Mouse (Mus musculus) MEL (cell line): ENCODE measurements around the gene Ankrd44. TPM values are rescaled to one million over a fixed set of nuclear protein-coding genes. Genes with fewer than 3 reads are reported as not detected.

Experiments used
- DNase-seq: peaks from one replicate; pipeline ENCODE4 v3.0.0; 2011; ENCODE audit warnings: low read depth, low spot score
- H3K27ac ChIP-seq: 2 replicates; pipeline ENCODE4 v1.5.1; 2012; ENCODE audit warnings: low read depth, mild to moderate bottlenecking, control low read depth, low read length, moderate library complexity; ENCODE audit not compliant: control insufficient read depth
- H3K27me3 ChIP-seq, 2 experiments: fragments of 150-350 bp in 1 of 2; sonication (generic) in 1 of 2; 2 replicates each; pipeline ENCODE4 v1.6.1; 2012; ENCODE audit warnings: low read length in 2 of 2, mild to moderate bottlenecking in 2 of 2, improper control_type of control experiment in 1 of 2, moderate library complexity in 1 of 2; ENCODE audit not compliant: insufficient read depth in 2 of 2, control insufficient read depth in 1 of 2
- H3K36me3 ChIP-seq, 2 experiments: 2 replicates each; pipeline ENCODE4 v1.6.1; 2012 to 2014; ENCODE audit warnings: low read length in 2 of 2, improper control_type of control experiment in 1 of 2, inconsistent platforms in 1 of 2, mild to moderate bottlenecking in 1 of 2; ENCODE audit not compliant: insufficient read depth in 2 of 2, control insufficient read depth in 1 of 2
- H3K4me1 ChIP-seq, 2 experiments: fragments of 150-350 bp in 1 of 2; sonication (generic) in 1 of 2; 2 replicates each; pipeline ENCODE4 v1.6.1; 2012; ENCODE audit warnings: low read length in 2 of 2, improper control_type of control experiment in 1 of 2, mild to moderate bottlenecking in 1 of 2; ENCODE audit not compliant: insufficient read depth in 2 of 2, control insufficient read depth in 1 of 2
- H3K4me3 ChIP-seq, 2 experiments: fragments of 150-350 bp in 1 of 2; sonication (generic) in 1 of 2; 2 replicates each; pipeline ENCODE4 v1.5.1; 2012; ENCODE audit warnings: low read depth in 2 of 2, low read length in 2 of 2, mild to moderate bottlenecking in 2 of 2, moderate library complexity in 2 of 2, control low read depth in 1 of 2, improper control_type of control experiment in 1 of 2; ENCODE audit not compliant: control insufficient read depth in 1 of 2, insufficient read depth in 1 of 2
- H3K79me2 ChIP-seq: 2 replicates; pipeline ENCODE4 v1.6.1; 2012; ENCODE audit warnings: mild to moderate bottlenecking, low read length, moderate library complexity; ENCODE audit not compliant: control insufficient read depth, poor library complexity, insufficient read depth
- H3K9ac ChIP-seq: 2 replicates; pipeline ENCODE4 v1.6.1; 2012; ENCODE audit warnings: low read depth, mild to moderate bottlenecking, control low read depth, low read length, moderate library complexity; ENCODE audit not compliant: control insufficient read depth, poor library complexity, severe bottlenecking
- H3K9me3 ChIP-seq: fragments of 150-350 bp; sonication (generic); replicated peaks from 2 replicates; pipeline ENCODE4 v1.6.1; 2012; ENCODE audit warnings: mild to moderate bottlenecking, low read length, improper control_type of control experiment, moderate library complexity; ENCODE audit not compliant: insufficient read depth
- CTCF ChIP-seq, 3 experiments: IDR thresholded peaks in 2 of 3; conservative IDR thresholded peaks in 1 of 3; 2 replicates each; pipeline ENCODE4 v1.5.1; 2011 to 2012; ENCODE audit warnings: low read length in 3 of 3, low read depth in 2 of 3, mild to moderate bottlenecking in 2 of 3, improper control_type of control experiment in 1 of 3, inconsistent platforms in 1 of 3, mixed read lengths in 1 of 3, moderate library complexity in 1 of 3; ENCODE audit not compliant: control insufficient read depth in 1 of 3, insufficient read depth in 1 of 3, poor library complexity in 1 of 3, severe bottlenecking in 1 of 3
- E2F4 ChIP-seq: IDR thresholded peaks from 2 replicates; pipeline ENCODE4 v1.6.1; 2011; ENCODE audit warnings: low read depth, low read length, improper control_type of control experiment, borderline replicate concordance
- ELF1 ChIP-seq: IDR thresholded peaks from 2 replicates; pipeline ENCODE4 v1.6.1; 2014; ENCODE audit warnings: low read depth, mild to moderate bottlenecking, inconsistent platforms, low read length, improper control_type of control experiment, moderate library complexity
- EP300 ChIP-seq, 2 experiments: IDR thresholded peaks; 2 replicates each; pipeline ENCODE4 v1.6.1; 2011; ENCODE audit warnings: improper control_type of control experiment in 2 of 2, low read length in 2 of 2, low read depth in 1 of 2, mild to moderate bottlenecking in 1 of 2
- ETS1 ChIP-seq: IDR thresholded peaks from 2 replicates; pipeline ENCODE4 v1.6.1; 2012; ENCODE audit warnings: low read depth, mild to moderate bottlenecking, inconsistent platforms, low read length, improper control_type of control experiment, moderate library complexity
- GABPA ChIP-seq: IDR thresholded peaks from 2 replicates; pipeline ENCODE4 v1.6.1; 2012; ENCODE audit warnings: low read depth, mild to moderate bottlenecking, inconsistent platforms, low read length, improper control_type of control experiment, moderate library complexity
- HCFC1 ChIP-seq: IDR thresholded peaks from 2 replicates; pipeline ENCODE4 v1.6.1; 2012; ENCODE audit warnings: low read depth, mild to moderate bottlenecking, inconsistent platforms, low read length, improper control_type of control experiment, moderate library complexity
- KAT2A ChIP-seq: conservative IDR thresholded peaks from 2 replicates; pipeline ENCODE4 v1.6.1; 2012; ENCODE audit warnings: low read depth, low read length, improper control_type of control experiment, inconsistent platforms
- MAX ChIP-seq: IDR thresholded peaks from 2 replicates; pipeline ENCODE4 v1.6.1; 2011; ENCODE audit warnings: low read length, improper control_type of control experiment
- MAZ ChIP-seq: IDR thresholded peaks from 2 replicates; pipeline ENCODE4 v1.6.1; 2012; ENCODE audit warnings: low read depth, mild to moderate bottlenecking, inconsistent platforms, low read length, improper control_type of control experiment
- MYB ChIP-seq: IDR thresholded peaks from 2 replicates; pipeline ENCODE4 v1.6.1; 2011; ENCODE audit warnings: mild to moderate bottlenecking, low read depth, low read length, improper control_type of control experiment
- MYC ChIP-seq: IDR thresholded peaks from 2 replicates; pipeline ENCODE4 v1.6.1; 2011; ENCODE audit warnings: low read depth, mild to moderate bottlenecking, low read length, improper control_type of control experiment, moderate library complexity
- NELFE ChIP-seq: IDR thresholded peaks from 2 replicates; pipeline ENCODE4 v1.6.1; 2011; ENCODE audit warnings: low read depth, low read length, improper control_type of control experiment
- POLR2A ChIP-seq, 2 experiments: IDR thresholded peaks; 2 replicates each; pipeline ENCODE4 v1.6.1; 2011 to 2012; ENCODE audit warnings: low read length in 2 of 2, mild to moderate bottlenecking in 2 of 2, control low read depth in 1 of 2, improper control_type of control experiment in 1 of 2, low read depth in 1 of 2, moderate library complexity in 1 of 2; ENCODE audit not compliant: control insufficient read depth in 1 of 2, insufficient read depth in 1 of 2, poor library complexity in 1 of 2
- POLR2AphosphoS2 ChIP-seq: IDR thresholded peaks from 2 replicates; pipeline ENCODE4 v1.6.1; 2011; ENCODE audit warnings: low read length, improper control_type of control experiment
- POLR2AphosphoS5 ChIP-seq: IDR thresholded peaks from 2 replicates; pipeline ENCODE4 v1.6.1; 2012; ENCODE audit warnings: low read depth, borderline replicate concordance, mild to moderate bottlenecking, inconsistent platforms, low read length, moderate library complexity, mixed read lengths
- SMC3 ChIP-seq: IDR thresholded peaks from 2 replicates; pipeline ENCODE4 v1.6.1; 2011; ENCODE audit warnings: low read depth, low read length, improper control_type of control experiment
- TAL1 ChIP-seq: IDR thresholded peaks from 2 replicates; pipeline ENCODE4 v1.6.1; 2012; ENCODE audit warnings: mild to moderate bottlenecking, inconsistent platforms, low read length, moderate library complexity, mixed read lengths
- TBP ChIP-seq: IDR thresholded peaks from 2 replicates; pipeline ENCODE4 v1.8.0; 2011; ENCODE audit warnings: low read depth, low read length, improper control_type of control experiment
- USF1 ChIP-seq: IDR thresholded peaks from 2 replicates; pipeline ENCODE4 v1.6.1; 2014; ENCODE audit warnings: low read depth, mild to moderate bottlenecking, inconsistent platforms, low read length, improper control_type of control experiment, moderate library complexity
- ZC3H11A ChIP-seq: IDR thresholded peaks from 2 replicates; pipeline ENCODE4 v1.6.1; 2012; ENCODE audit warnings: low read depth, mild to moderate bottlenecking, inconsistent platforms, low read length, improper control_type of control experiment
- ZNF384 ChIP-seq: IDR thresholded peaks from 2 replicates; pipeline ENCODE4 v1.6.1; 2012; ENCODE audit warnings: low read depth, mild to moderate bottlenecking, inconsistent platforms, low read length, improper control_type of control experiment
- polyA plus RNA-seq, 2 experiments: library from polyadenylated mRNA; stranded (reverse) in 1 of 2; unstranded in 1 of 2; fragments of >175 nt in 1 of 2; fragments of >200 nt in 1 of 2; gene quantifications; 2 replicates each; pipeline versions ENCODE4 v1.2.1 to v1.2.4; 2012; ENCODE audit warnings: low replicate concordance in 2 of 2, low read depth in 1 of 2; ENCODE audit not compliant: insufficient read length in 2 of 2, insufficient read depth in 1 of 2, missing spikeins in 1 of 2
- total RNA-seq: library from RNA; depleted of rRNA; stranded (reverse); fragments of 300-350 nt; gene quantifications from 2 replicates; pipeline ENCODE4 v1.2.3, GENCODE M21; 2012

Gene Ankrd44
- total and polyA plus RNA-seq, 3 experiments, result 2.3 to 4.4 TPM; not detected in 1

- H3K9ac ChIP-seq, result no peak overlapping the region
- no peaks in the 10 kb centered on the region for H3K4me1 ChIP-seq
- no peaks in the 10 kb centered on the region for H3K36me3 ChIP-seq
- no peak for TF ChIP-seq EP300 (IDR thresholded peaks at IDR 0.05; ENCODE audit: low read depth in 1 of 2, low read length in 2 of 2)
- no peak for TF ChIP-seq GABPA
- no peak for TF ChIP-seq ZC3H11A
- TF ChIP-seq TAL1, result no peak
- no peak for TF ChIP-seq MYB
- no peak for TF ChIP-seq NELFE
- no peak for TF ChIP-seq POLR2A (IDR thresholded peaks at IDR 0.05; ENCODE audit: control insufficient read depth in 1 of 2, insufficient read depth in 1 of 2, low read depth in 1 of 2, low read length in 2 of 2, poor library complexity in 1 of 2)
- TF ChIP-seq ETS1, result no peak
- TF ChIP-seq MAX, result no peak
- no peak for TF ChIP-seq KAT2A
- TF ChIP-seq E2F4, result no peak
- no peak for TF ChIP-seq MAZ
- TF ChIP-seq ZNF384, result no peak
- no peaks in the 10 kb centered on the region for H3K27me3 ChIP-seq
- DNase-seq, result no peak
- no peaks in the 10 kb centered on the region for H3K79me2 ChIP-seq
- H3K9me3 ChIP-seq, result no peaks in the 10 kb centered on the region
- no peak overlapping the region for H3K27ac ChIP-seq
- no peak overlapping the region for H3K4me3 ChIP-seq
These were observed 78.9 kb downstream of the Ankrd44 start for GRCm38 (mm10) chr1:54847238-54847637.

GRCm38 (mm10) chr1:54846346-54847000 is 79.7 kb downstream of the Ankrd44 start:
- Histone ChIP-seq H3K36me3 (no peaks in the 10 kb centered on the region), H3K9ac (no peak overlapping the region), H3K27me3 (no peaks in the 10 kb centered on the region), H3K27ac (no peak overlapping the region), H3K9me3 (no peaks in the 10 kb centered on the region), H3K4me1 (no peaks in the 10 kb centered on the region), H3K79me2 (no peaks in the 10 kb centered on the region), H3K4me3 (no peak overlapping the region)
- TF ChIP-seq POLR2A (IDR thresholded peaks at IDR 0.05; ENCODE audit: control insufficient read depth in 1 of 2, insufficient read depth in 1 of 2, low read depth in 1 of 2, low read length in 2 of 2, poor library complexity in 1 of 2) (no peak), CTCF (IDR thresholded peaks at IDR 0.05 in 2 of 3, conservative IDR thresholded peaks at IDR 0.05 in 1 of 3; ENCODE audit: control insufficient read depth in 1 of 3, insufficient read depth in 1 of 3, low read depth in 2 of 3, low read length in 3 of 3, poor library complexity in 1 of 3, severe bottlenecking in 1 of 3) (no peak)
- no peak for DNase-seq

- Histone ChIP-seq H3K9ac (no peak overlapping the region), H3K27me3 (no peaks in the 10 kb centered on the region), H3K36me3 (no peaks in the 10 kb centered on the region), H3K79me2 (no peaks in the 10 kb centered on the region), H3K4me3 (no peak overlapping the region), H3K27ac (no peak overlapping the region), H3K4me1 (no peaks in the 10 kb centered on the region), H3K9me3 (no peaks in the 10 kb centered on the region)
- TF ChIP-seq TBP, result no peak
- TF ChIP-seq ZC3H11A, result no peak
- TF ChIP-seq USF1, result no peak
- no peak for TF ChIP-seq NELFE
- no peak for TF ChIP-seq POLR2AphosphoS2
- TF ChIP-seq POLR2AphosphoS5, result no peak
- TF ChIP-seq ELF1, result no peak
- no peak for TF ChIP-seq CTCF (IDR thresholded peaks at IDR 0.05 in 2 of 3, conservative IDR thresholded peaks at IDR 0.05 in 1 of 3; ENCODE audit: control insufficient read depth in 1 of 3, insufficient read depth in 1 of 3, low read depth in 2 of 3, low read length in 3 of 3, poor library complexity in 1 of 3, severe bottlenecking in 1 of 3)
- no peak for TF ChIP-seq MYC
- TF ChIP-seq HCFC1, result no peak
- no peak for TF ChIP-seq SMC3
- no peak for DNase-seq
These were observed 81.8 kb downstream of the Ankrd44 start for GRCm38 (mm10) chr1:54844361-54844760.
